ENCODE assay signal across 13 mouse cellular contexts in the genomic region with DNA sequence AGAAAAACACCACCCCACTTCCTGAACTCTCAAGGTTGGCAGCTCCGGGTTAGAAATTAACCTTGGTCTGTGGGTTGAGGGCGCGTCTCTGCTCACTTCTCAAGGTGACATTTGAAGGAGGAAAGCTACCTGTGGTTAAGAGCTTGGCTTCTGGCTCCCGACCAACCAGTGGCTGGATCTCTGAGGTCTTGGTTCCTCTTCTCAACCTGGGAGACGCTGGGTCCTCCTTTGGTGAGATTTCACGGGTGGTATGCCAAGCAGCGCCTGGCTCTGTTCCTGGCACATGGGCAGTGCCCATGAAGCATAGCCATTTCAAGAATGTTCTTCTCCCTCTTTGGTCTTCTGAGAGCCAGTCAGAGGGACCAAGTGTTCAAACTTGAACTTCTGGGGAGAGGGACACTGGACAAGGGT. TPM values are rescaled to one million over a fixed set of nuclear protein-coding genes. Genes with fewer than 3 reads are reported as not detected.
DNase-seq lines count a peak whose midpoint lies in the region; ATAC-seq lines count a peak whose summit lies in the region.
"Had no signal": no experiment of that assay in that cellular context is flagged by ENCODE, and none has a peak within 500 bp of the region (broad histone marks: within the 10 kb centered on the region; RNA-seq: fewer than 3 reads in every experiment).

No protein-coding gene starts in this region.

- no peak overlapping the region for H3K4me2 ChIP-seq in lung, embryonic 16.5 days (ENCODE audit: low read depth, low read length)
- H3K4me2 ChIP-seq: hindbrain, embryonic 12.5 days; limb, embryonic 12.5 days had no signal

- WGBS in lung, embryonic 16.5 days, result 69% methylated on average over 7 of the region's 7 CpGs

- DNase-seq in spleen, postnatal 36 days (ENCODE audit: low spot score in 2 of 2), result peak; percentile 31 to 38
- DNase-seq in spleen, postnatal 14 days (ENCODE audit: low spot score in 2 of 2), result no peak
- DNase-seq in kidney, adult 8-10 months, result peak; percentile 89 to 90
- DNase-seq in thymus, postnatal 4 days, result peak; percentile 15
- DNase-seq in urinary bladder, postnatal 36 days (ENCODE audit: low spot score in 2 of 2), result no peak
- DNase-seq: cerebellum, adult 9-10 months; forebrain, postnatal 0 days; gastrocnemius, postnatal 25 days had no signal

- ATAC-seq in lung, embryonic 16.5 days (ENCODE audit: low read depth), result peak; percentile 50; the same call in 1 of the 2 replicates
- no peak for ATAC-seq in cerebellum, adult (ENCODE audit: insufficient number of reproducible peaks, low FRiP score, low TSS enrichment)
- ATAC-seq: forebrain, postnatal 0 days had no signal

- H3K4me3 ChIP-seq in lung, embryonic 16.5 days (ENCODE audit: low read length), result no peak overlapping the region
- H3K4me3 ChIP-seq: hindbrain, embryonic 12.5 days; limb, embryonic 12.5 days had no signal

- no peaks in the 10 kb centered on the region for H3K9me3 ChIP-seq in lung, embryonic 16.5 days (ENCODE audit: control insufficient read depth, low read length)
- H3K9me3 ChIP-seq: hindbrain, embryonic 12.5 days; limb, embryonic 12.5 days had no signal

- H3K27me3 ChIP-seq in lung, embryonic 16.5 days (ENCODE audit: control insufficient read depth, insufficient read depth, low read depth, low read length), result no peaks in the 10 kb centered on the region
- H3K27me3 ChIP-seq: CH12.LX; hindbrain, embryonic 12.5 days; limb, embryonic 12.5 days had no signal

- peak overlapping the region; percentile 34; the same call in 1 of the 2 replicates for H3K27ac ChIP-seq in lung, embryonic 16.5 days (ENCODE audit: low read length)
- H3K27ac ChIP-seq: hindbrain, embryonic 12.5 days; limb, embryonic 12.5 days had no signal

- H3K9ac ChIP-seq in lung, embryonic 16.5 days (ENCODE audit: low read length), result no peak overlapping the region
- H3K9ac ChIP-seq: forebrain, postnatal 0 days; hindbrain, embryonic 12.5 days; limb, embryonic 12.5 days had no signal

- peaks cover 4% of the 10 kb centered on the region for H3K4me1 ChIP-seq in lung, embryonic 16.5 days (replicated peaks; ENCODE audit: control insufficient read depth, insufficient read depth, low read length)
- H3K4me1 ChIP-seq: hindbrain, embryonic 12.5 days had no signal

- H3K36me3 ChIP-seq in lung, embryonic 16.5 days (ENCODE audit: control insufficient read depth, insufficient read depth, low read length), result peaks cover 2% of the 10 kb centered on the region; the same call in 1 of the 2 replicates

RNA-seq across cellular contexts. Expression of a gene that starts 32.1 kb away (rescaled TPM):
- polyA plus RNA-seq in lung, embryonic 16.5 days (2015; fragmentation: Nextera tagmentation; extraction: Ambion mirVana), result 32.3 and 32.4 TPM in 2 replicates

RNA-seq across cellular contexts. Expression of a gene that starts 55.5 kb away (rescaled TPM):
- 12.9 and 13.7 TPM in 2 replicates for polyA plus RNA-seq in lung, embryonic 16.5 days (2015; fragmentation: Nextera tagmentation; extraction: Ambion mirVana)

Comparison
In these comparisons a context has a peak if more than half of its experiments do, and no peak if none do; other contexts are left out.
1. DNase-seq: peak in spleen, postnatal 36 days (2 of 2), kidney, adult 8-10 months (2 of 2) and thymus, postnatal 4 days (single experiment); none in spleen, postnatal 14 days (0 of 2) and urinary bladder, postnatal 36 days (0 of 2).